Mouse (Mus musculus) lung, postnatal 0 days (tissue): ENCODE results near the gene Rab5c.

Source experiments
- CTCF ChIP-seq: IDR thresholded peaks from 2 replicates; pipeline ENCODE4 v1.5.1; 2016; ENCODE audit warnings: antibody characterized with exemption, mild to moderate bottlenecking
- EP300 ChIP-seq: IDR thresholded peaks from 2 replicates; pipeline ENCODE4 v1.6.1; 2016; ENCODE audit warnings: antibody characterized with exemption, mild to moderate bottlenecking, control low read depth

DNA sequence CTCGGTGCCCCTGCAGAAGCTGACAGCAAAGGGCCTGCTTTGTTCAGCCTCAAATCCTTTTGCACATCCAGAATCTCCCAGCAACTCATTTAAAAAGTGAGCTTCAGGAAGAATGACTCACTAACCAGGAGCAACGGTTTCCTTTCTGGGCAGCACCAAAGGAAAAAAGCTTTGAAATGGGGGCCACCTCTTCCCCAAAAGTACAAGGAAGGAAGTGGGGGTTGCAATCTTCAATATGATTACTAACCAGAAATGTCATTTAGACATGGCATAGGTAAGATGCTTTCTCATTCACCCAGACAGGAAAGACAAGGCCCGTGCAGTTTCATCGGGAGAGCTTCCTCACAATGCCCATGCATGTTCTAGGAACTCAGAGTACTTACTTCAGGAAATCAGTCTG, 16.8 kb downstream of the Rab5c start:
- TF ChIP-seq EP300 (peak; percentile 73), CTCF (no peak)
